Mouse (Mus musculus): ENCODE data around the gene Cfap65.

GRCm38 (mm10) chr1:74882055-74882734, 53.2 kb downstream of the Cfap65 start:
- no peak for TF ChIP-seq CTCF (IDR thresholded peaks at IDR 0.05; ENCODE audit: low read depth, low read length)
- no peak for TF ChIP-seq POLR2A (IDR thresholded peaks at IDR 0.05; ENCODE audit: borderline replicate concordance, low read depth, low read length)

Data from bone marrow macrophage, adult 2 months (primary cell).